Mouse (Mus musculus): Measurements from ENCODE around the gene Atp5e.

Gene Atp5e

GRCm38 (mm10) chr2:174424301-174425085, 39.4 kb downstream of the Atp5e start:
- in situ Hi-C loops (cut with MboI, MseI): no loop called here

- in situ Hi-C loops (cut with MboI, MseI): no loop called here
Measured at GRCm38 (mm10) chr2:174421107-174421506, 42.8 kb downstream of the Atp5e start.

GRCm38 (mm10) chr2:174415731-174416310, 48.1 kb downstream of the Atp5e start, which contains the start of gene Nelfcd:
TSS of gene Nelfcd (plus strand) at chr2:174415804.
- in situ Hi-C loops (cut with MboI, MseI): no loop called here

- in situ Hi-C loops (cut with MboI, MseI): no loop called here
Measured at GRCm38 (mm10) chr2:174415001-174415730, 48.7 kb downstream of the Atp5e start.

GRCm38 (mm10) chr2:174413127-174413526, 50.8 kb downstream of the Atp5e start:
- in situ Hi-C loops (cut with MboI, MseI): no loop called here

All from T-helper 1 cell (primary cell).